Mouse (Mus musculus): ENCODE results near the gene Gcc2. TPM values are rescaled to one million over a fixed set of nuclear protein-coding genes. Genes with fewer than 3 reads are reported as not detected.
"Not testable (repeated sequence)": the region's sequence is repeated elsewhere in the genome, so short reads cannot be mapped to it uniquely, and the experiment has no call there.

The Gcc2 gene
- polyA plus RNA-seq, 1 experiment, result 4.0 TPM

DNA sequence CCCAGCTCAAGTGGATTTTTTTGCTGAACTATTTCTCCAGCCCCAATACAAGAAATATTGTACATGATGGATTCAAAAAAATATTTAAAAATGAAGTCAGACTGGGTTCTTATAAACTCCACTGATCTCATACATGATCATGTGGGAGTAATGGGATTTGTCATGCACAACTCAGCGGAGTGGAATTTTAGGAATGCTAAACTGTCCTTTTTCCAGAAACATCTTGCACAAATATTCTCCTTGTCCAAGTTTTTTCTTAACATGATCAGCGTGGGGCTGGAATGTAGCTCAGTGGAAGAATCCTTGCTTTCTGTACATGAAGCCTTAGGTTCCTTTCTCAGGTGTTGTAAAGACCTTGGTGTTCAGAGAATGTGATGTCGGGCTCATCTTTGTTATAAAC, 65.6 kb downstream of the Gcc2 start:
- TF ChIP-seq MYOG (IDR thresholded peaks at IDR 0.05; ENCODE audit: control insufficient read depth in 1 of 3, insufficient read depth in 1 of 3, insufficient read length in 2 of 3, low read depth in 2 of 3) (no peak), E2F4 (IDR thresholded peaks at IDR 0.05; ENCODE audit: insufficient read depth) (no peak), CEBPB (IDR thresholded peaks at IDR 0.05; ENCODE audit: insufficient read depth, poor library complexity, severe bottlenecking) (no peak), POLR2AphosphoS2 (IDR thresholded peaks at IDR 0.05; ENCODE audit: insufficient read length, low read depth) (no peak), SRF (IDR thresholded peaks at IDR 0.05; ENCODE audit: control insufficient read depth, insufficient read length, low read depth) (no peak), MAX (IDR thresholded peaks at IDR 0.05; ENCODE audit: low read depth) (no peak), REST (IDR thresholded peaks at IDR 0.05; ENCODE audit: insufficient read depth, insufficient read length) (no peak), POLR2A (IDR thresholded peaks at IDR 0.05; ENCODE audit: insufficient read length, low read depth) (no peak), MYOD1 (IDR thresholded peaks at IDR 0.05; ENCODE audit: control insufficient read depth in 1 of 3, insufficient read length in 2 of 3, low read depth in 2 of 3) (no peak), TCF12 (IDR thresholded peaks at IDR 0.05; ENCODE audit: insufficient read depth, poor library complexity, severe bottlenecking) (no peak), TCF3 (IDR thresholded peaks at IDR 0.05; ENCODE audit: insufficient read length, low read depth) (no peak), USF1 (IDR thresholded peaks at IDR 0.05; ENCODE audit: low read depth) (no peak)
- no peak overlapping the region for H3K4me3 ChIP-seq
- H3ac ChIP-seq (ENCODE audit: control insufficient read depth, insufficient read length), result no peak overlapping the region
- peaks cover 23% of the 10 kb centered on the region for H3K79me2 ChIP-seq (ENCODE audit: control insufficient read depth, insufficient read depth)
- H3K4me2 ChIP-seq (ENCODE audit: low read depth), result no peak overlapping the region
- no peaks in the 10 kb centered on the region for H3K27me3 ChIP-seq (ENCODE audit: control insufficient read depth, insufficient read depth, insufficient read length)
- H3K36me3 ChIP-seq (ENCODE audit: control insufficient read depth, insufficient read depth), result no peaks in the 10 kb centered on the region

DNA sequence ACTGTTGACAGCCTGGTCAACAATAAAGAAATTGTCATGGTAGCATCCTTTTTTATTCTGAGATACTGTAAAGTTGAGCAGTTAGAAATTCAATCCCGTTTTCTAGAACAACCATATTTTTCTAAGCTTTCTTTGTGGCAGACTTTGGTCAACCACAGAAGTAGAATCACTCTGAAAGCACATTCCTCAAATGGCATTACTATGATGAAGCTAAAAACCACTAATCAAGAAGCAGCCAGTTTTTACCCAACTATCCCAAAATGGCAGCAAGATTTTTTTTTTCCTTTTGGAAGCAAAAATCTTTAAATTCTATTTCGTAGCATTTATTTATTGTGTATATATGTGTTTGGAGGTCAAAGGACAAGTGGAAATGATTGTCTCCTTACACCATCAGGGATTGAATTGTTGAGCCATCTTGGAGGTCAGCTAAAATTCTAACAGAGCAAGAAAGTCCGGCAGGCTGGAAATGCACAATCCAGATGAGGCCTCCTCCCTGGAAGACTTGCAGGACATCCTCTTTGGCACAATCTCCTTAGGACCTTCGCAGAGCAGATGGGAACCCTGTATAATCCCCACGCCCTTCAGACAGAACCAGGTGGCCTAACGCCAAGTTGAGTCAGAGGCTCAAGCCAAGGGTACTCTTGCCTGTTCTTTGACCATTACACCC, 67.2 kb downstream of the Gcc2 start:
- peak in 1 of 3 experiments; percentile 14 for TF ChIP-seq MYOD1 (IDR thresholded peaks at IDR 0.05; ENCODE audit: control insufficient read depth in 1 of 3, insufficient read length in 2 of 3, low read depth in 2 of 3)
- no peak for TF ChIP-seq SRF (IDR thresholded peaks at IDR 0.05; ENCODE audit: control insufficient read depth, insufficient read length, low read depth)
- no peak for TF ChIP-seq REST (IDR thresholded peaks at IDR 0.05; ENCODE audit: insufficient read depth, insufficient read length)
- TF ChIP-seq POLR2AphosphoS2 (IDR thresholded peaks at IDR 0.05; ENCODE audit: insufficient read length, low read depth), result peak; percentile 16
- TF ChIP-seq CEBPB (IDR thresholded peaks at IDR 0.05; ENCODE audit: insufficient read depth, poor library complexity, severe bottlenecking), result no peak
- TF ChIP-seq E2F4 (IDR thresholded peaks at IDR 0.05; ENCODE audit: insufficient read depth), result no peak
- TF ChIP-seq MAX (IDR thresholded peaks at IDR 0.05; ENCODE audit: low read depth), result no peak
- no peak for TF ChIP-seq USF1 (IDR thresholded peaks at IDR 0.05; ENCODE audit: low read depth)
- H3K4me3 ChIP-seq, result peak overlapping the region; percentile 51
- peak overlapping the region; percentile 81 for H3K4me2 ChIP-seq (ENCODE audit: low read depth)

DNA sequence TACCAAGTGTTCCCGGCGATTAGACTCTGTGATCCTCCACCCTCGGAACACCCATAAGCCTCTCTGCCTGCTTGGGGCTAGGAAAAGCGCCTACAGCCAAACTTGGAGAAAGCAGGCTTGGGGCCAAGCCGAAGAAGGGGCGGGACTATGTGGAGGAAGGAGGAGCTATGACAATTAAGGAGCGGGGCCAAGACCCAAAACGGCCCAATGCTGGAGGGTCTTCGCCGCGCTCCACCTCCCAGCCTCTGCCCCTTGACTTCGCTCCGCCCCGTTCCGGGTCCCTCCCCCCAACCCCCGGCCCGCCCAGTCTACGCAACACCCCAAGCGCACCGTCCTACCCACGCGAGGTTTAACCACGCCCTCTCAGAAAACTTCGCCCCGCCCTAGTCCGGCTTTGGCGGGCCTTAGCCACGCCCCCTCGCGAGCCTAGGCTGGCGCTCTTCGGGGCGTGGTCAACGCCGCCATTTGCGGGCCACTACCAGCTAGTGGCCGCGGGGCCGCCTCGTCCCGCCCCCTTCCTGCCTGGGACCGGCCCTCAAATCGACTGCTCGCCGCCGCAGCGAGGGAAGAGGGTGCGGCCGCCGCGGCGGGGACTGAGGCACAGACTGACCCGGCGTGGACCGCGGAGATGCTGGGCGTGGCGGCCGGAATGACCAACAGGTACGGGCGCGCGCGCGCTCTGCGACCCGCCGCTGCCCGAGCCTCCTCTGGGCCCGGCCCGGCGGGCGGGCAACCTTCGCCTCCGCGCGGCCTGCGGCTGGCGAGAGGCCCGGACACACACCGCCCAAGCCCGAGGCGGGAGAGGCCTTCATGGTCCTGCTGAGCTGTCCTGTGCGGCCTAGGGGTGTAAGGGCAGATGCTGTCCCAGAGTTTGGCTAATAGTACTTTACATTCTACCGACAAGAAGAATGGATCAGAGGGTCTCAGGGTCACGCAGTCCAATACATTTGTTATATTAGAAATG, 68.0 kb downstream of the Gcc2 start, which contains the start of gene Lims1:
Gene Lims1 (plus strand): TSS at position 439 of the 964 bp plus-strand sequence.
- Histone ChIP-seq H3K36me3 (ENCODE audit: control insufficient read depth, insufficient read depth) (no peaks in the 10 kb centered on the region), H3K4me3 (peak within 1 kb of the TSS; percentile 51), H3K79me2 (ENCODE audit: control insufficient read depth, insufficient read depth) (peaks cover 47% of the 10 kb centered on the region), H3K4me2 (ENCODE audit: low read depth) (peak within 1 kb of the TSS; percentile 98), H3ac (ENCODE audit: control insufficient read depth, insufficient read length) (peak within 1 kb of the TSS; percentile 72), H3K27me3 (ENCODE audit: control insufficient read depth, insufficient read depth, insufficient read length) (no peaks in the 10 kb centered on the region)
- TF ChIP-seq E2F4 (IDR thresholded peaks at IDR 0.05; ENCODE audit: insufficient read depth) (no peak), POLR2A (IDR thresholded peaks at IDR 0.05; ENCODE audit: insufficient read length, low read depth) (peak; percentile 98), POLR2AphosphoS2 (IDR thresholded peaks at IDR 0.05; ENCODE audit: insufficient read length, low read depth) (peak; percentile 99), MYOD1 (IDR thresholded peaks at IDR 0.05; ENCODE audit: control insufficient read depth in 1 of 3, insufficient read length in 2 of 3, low read depth in 2 of 3) (peak in 1 of 3 experiments; percentile 57), MYOG (IDR thresholded peaks at IDR 0.05; ENCODE audit: control insufficient read depth in 1 of 3, insufficient read depth in 1 of 3, insufficient read length in 2 of 3, low read depth in 2 of 3) (peak in 2 of 3 experiments; percentile 43 to 45), REST (IDR thresholded peaks at IDR 0.05; ENCODE audit: insufficient read depth, insufficient read length) (peak; percentile 12), USF1 (IDR thresholded peaks at IDR 0.05; ENCODE audit: low read depth) (no peak), MAX (IDR thresholded peaks at IDR 0.05; ENCODE audit: low read depth) (no peak), SRF (IDR thresholded peaks at IDR 0.05; ENCODE audit: control insufficient read depth, insufficient read length, low read depth) (peak; percentile 69)

More for the DNA sequence above, 67.2 kb downstream of the Gcc2 start:
- Histone ChIP-seq H3ac (ENCODE audit: control insufficient read depth, insufficient read length) (no peak overlapping the region), H3K27me3 (ENCODE audit: control insufficient read depth, insufficient read depth, insufficient read length) (no peaks in the 10 kb centered on the region), H3K36me3 (ENCODE audit: control insufficient read depth, insufficient read depth) (no peaks in the 10 kb centered on the region), H3K79me2 (ENCODE audit: control insufficient read depth, insufficient read depth) (peaks cover 39% of the 10 kb centered on the region)

DNA sequence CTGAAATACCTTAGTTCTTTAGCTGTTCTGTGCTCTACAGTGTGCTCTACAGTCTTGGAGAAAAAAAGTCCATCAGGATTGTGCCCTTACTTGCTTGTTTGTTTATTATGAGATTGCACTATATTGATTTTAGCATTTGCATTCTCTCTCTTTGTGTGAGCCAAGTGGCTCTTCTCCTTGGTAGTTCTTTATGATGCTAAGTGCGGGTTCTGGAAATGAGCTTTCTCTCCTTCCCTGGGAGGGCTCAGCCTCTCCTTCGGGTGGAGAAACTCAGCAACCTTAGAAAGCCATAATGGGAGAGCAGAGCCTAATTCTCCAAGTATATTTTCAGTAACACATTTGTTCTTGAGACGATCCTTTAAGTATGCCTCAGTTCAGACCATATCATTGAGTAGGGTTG, 71.0 kb downstream of the Gcc2 start:
- Histone ChIP-seq H3K36me3 (ENCODE audit: control insufficient read depth, insufficient read depth) (no peaks in the 10 kb centered on the region), H3K4me3 (no peak overlapping the region), H3K27me3 (ENCODE audit: control insufficient read depth, insufficient read depth, insufficient read length) (no peaks in the 10 kb centered on the region), H3K79me2 (ENCODE audit: control insufficient read depth, insufficient read depth) (peaks cover 77% of the 10 kb centered on the region), H3K4me2 (ENCODE audit: low read depth) (peak overlapping the region; percentile 98), H3ac (ENCODE audit: control insufficient read depth, insufficient read length) (no peak overlapping the region)
- no peak for TF ChIP-seq TCF3 (IDR thresholded peaks at IDR 0.05; ENCODE audit: insufficient read length, low read depth)
- TF ChIP-seq MYOD1 (IDR thresholded peaks at IDR 0.05; ENCODE audit: control insufficient read depth in 1 of 3, insufficient read length in 2 of 3, low read depth in 2 of 3), result no peak
- TF ChIP-seq CEBPB (IDR thresholded peaks at IDR 0.05; ENCODE audit: insufficient read depth, poor library complexity, severe bottlenecking), result no peak
- no peak for TF ChIP-seq MYOG (IDR thresholded peaks at IDR 0.05; ENCODE audit: control insufficient read depth in 1 of 3, insufficient read depth in 1 of 3, insufficient read length in 2 of 3, low read depth in 2 of 3)
- no peak for TF ChIP-seq REST (IDR thresholded peaks at IDR 0.05; ENCODE audit: insufficient read depth, insufficient read length)
- TF ChIP-seq USF1 (IDR thresholded peaks at IDR 0.05; ENCODE audit: low read depth), result no peak
- no peak for TF ChIP-seq TCF12 (IDR thresholded peaks at IDR 0.05; ENCODE audit: insufficient read depth, poor library complexity, severe bottlenecking)
- TF ChIP-seq POLR2AphosphoS2 (IDR thresholded peaks at IDR 0.05; ENCODE audit: insufficient read length, low read depth), result no peak
- TF ChIP-seq E2F4 (IDR thresholded peaks at IDR 0.05; ENCODE audit: insufficient read depth), result no peak
- TF ChIP-seq MAX (IDR thresholded peaks at IDR 0.05; ENCODE audit: low read depth), result no peak
- TF ChIP-seq SRF (IDR thresholded peaks at IDR 0.05; ENCODE audit: control insufficient read depth, insufficient read length, low read depth), result no peak
- TF ChIP-seq POLR2A (IDR thresholded peaks at IDR 0.05; ENCODE audit: insufficient read length, low read depth), result no peak

DNA sequence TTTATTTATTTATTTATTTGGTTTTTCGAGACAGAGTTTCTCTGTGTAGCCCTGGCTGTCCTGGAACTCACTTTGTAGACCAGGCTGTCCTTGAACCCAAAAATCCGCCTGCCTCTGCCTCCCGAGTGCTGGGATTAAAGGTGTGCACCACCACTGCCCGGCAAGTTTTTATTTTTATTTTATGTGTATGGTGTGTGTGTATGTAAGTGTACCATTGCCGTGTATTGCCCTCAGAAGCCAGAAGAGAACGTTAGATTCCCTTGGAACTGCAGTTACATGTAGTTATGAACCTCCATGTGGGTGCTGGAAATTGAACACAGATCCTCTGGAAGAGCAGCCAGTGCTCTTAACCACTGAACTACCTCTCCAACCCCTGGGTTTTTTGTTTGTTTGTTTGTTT, 72.5 kb downstream of the Gcc2 start:
- not testable (repeated sequence) for H3K27me3 ChIP-seq (ENCODE audit: control insufficient read depth, insufficient read depth, insufficient read length); H3K36me3 ChIP-seq (ENCODE audit: control insufficient read depth, insufficient read depth); H3K4me3 ChIP-seq; H3ac ChIP-seq (ENCODE audit: control insufficient read depth, insufficient read length); H3K4me2 ChIP-seq (ENCODE audit: low read depth)
- peaks cover 91% of the 10 kb centered on the region for H3K79me2 ChIP-seq (ENCODE audit: control insufficient read depth, insufficient read depth)
